Mouse (Mus musculus) kidney, postnatal 0 days (tissue): ENCODE measurements around the gene Fstl4. TPM values are rescaled to one million over a fixed set of nuclear protein-coding genes. Genes with fewer than 3 reads are reported as not detected.

Source experiments
- ATAC-seq: fragments of 200-750 bp; cut with Nextera tagmentation; replicated peaks from 2 replicates; pipeline ENCODE4 v1.8.0; 2017; ENCODE audit warnings: low read depth, moderate number of reproducible peaks, moderate TSS enrichment, moderate library complexity; ENCODE audit not compliant: low FRiP score
- DNase-seq: peaks from one replicate; pipeline ENCODE4 v3.0.0-alpha.2; 2016; ENCODE audit warnings: low spot score
- H3K27ac ChIP-seq: fragments of 300-500 bp; sonication (generic); 2 replicates; pipeline ENCODE4 v1.5.1; 2014; ENCODE audit warnings: mild to moderate bottlenecking
- H3K27me3 ChIP-seq: fragments of 300-500 bp; sonication (generic); 2 replicates; pipeline ENCODE4 v1.6.1; 2014; ENCODE audit warnings: low read length, mixed read lengths; ENCODE audit not compliant: insufficient read depth
- H3K36me3 ChIP-seq: fragments of 300-500 bp; sonication (generic); 2 replicates; pipeline ENCODE4 v1.6.1; 2014; ENCODE audit warnings: low read length, mixed read lengths; ENCODE audit not compliant: insufficient read depth
- H3K4me1 ChIP-seq: fragments of 300-500 bp; sonication (generic); replicated peaks from 2 replicates; pipeline ENCODE4 v1.6.1; 2014; ENCODE audit warnings: antibody characterized with exemption, low read length, mixed read lengths; ENCODE audit not compliant: insufficient read depth
- H3K4me2 ChIP-seq: fragments of 300-500 bp; sonication (generic); 2 replicates; pipeline ENCODE4 v1.6.1; 2014; ENCODE audit warnings: mild to moderate bottlenecking, low read length, moderate library complexity, mixed read lengths
- H3K4me3 ChIP-seq: fragments of 300-500 bp; sonication (generic); replicated peaks from 2 replicates; pipeline ENCODE4 v1.5.1; 2014; ENCODE audit warnings: low read depth, low read length
- H3K9ac ChIP-seq: fragments of 300-500 bp; sonication (generic); 2 replicates; pipeline ENCODE4 v1.6.1; 2014; ENCODE audit warnings: low read depth, low read length
- H3K9me3 ChIP-seq: fragments of 300-500 bp; sonication (generic); replicated peaks from 2 replicates; pipeline ENCODE4 v1.6.1; 2016; ENCODE audit warnings: low read length, inconsistent platforms, mixed read lengths
- CTCF ChIP-seq: IDR thresholded peaks from 2 replicates; pipeline ENCODE4 v1.5.1; 2016; ENCODE audit warnings: antibody characterized with exemption, low read depth, mild to moderate bottlenecking, moderate library complexity
- WGBS: fragments of 180-500 bp; shearing (Covaris S2); extraction: QIAGEN DNeasy Blood & Tissue Kit; methylation state at CpG from one replicate; pipeline ENCODE4 v1.1.7; 2014; 5-methylcytosine and 5-hydroxymethylcytosine counted together
- polyA plus RNA-seq: library from polyadenylated mRNA; unstranded; fragments of >200 nt; fragmentation: Nextera tagmentation; extraction: Ambion mirVana; gene quantifications from 2 replicates; pipeline ENCODE4 v1.2.1, GENCODE M21; 2015

The Fstl4 gene
- polyA plus RNA-seq, 1 experiment from 2014 or later, result 0.47 TPM

GRCm38 (mm10) chr11:52939336-52940070 is 175.1 kb downstream of the Fstl4 start:
- Histone ChIP-seq H3K9me3 (no peaks in the 10 kb centered on the region), H3K27me3 (no peaks in the 10 kb centered on the region), H3K9ac (no peak overlapping the region), H3K27ac (no peak overlapping the region), H3K4me2 (no peak overlapping the region), H3K4me1 (no peaks in the 10 kb centered on the region), H3K36me3 (no peaks in the 10 kb centered on the region), H3K4me3 (no peak overlapping the region)
- ATAC-seq (no peak), DNase-seq (no peak)
- 45% methylated on average over 12 of the region's 12 CpGs for WGBS
- no peak for TF ChIP-seq CTCF

GRCm38 (mm10) chr11:52942967-52943366 is 178.5 kb downstream of the Fstl4 start:
- TF ChIP-seq CTCF, result no peak
- no peak overlapping the region for H3K4me2 ChIP-seq
- 65% methylated on average over 6 of the region's 6 CpGs for WGBS
- H3K9ac ChIP-seq, result no peak overlapping the region
- ATAC-seq (no peak), DNase-seq (no peak)
- H3K27me3 ChIP-seq, result no peaks in the 10 kb centered on the region
- H3K27ac ChIP-seq, result no peak overlapping the region
- H3K9me3 ChIP-seq, result no peaks in the 10 kb centered on the region
- H3K4me3 ChIP-seq, result no peak overlapping the region
- no peaks in the 10 kb centered on the region for H3K36me3 ChIP-seq
- no peaks in the 10 kb centered on the region for H3K4me1 ChIP-seq

GRCm38 (mm10) chr11:52954995-52955394 is 190.6 kb downstream of the Fstl4 start:
- H3K4me1 ChIP-seq, result no peaks in the 10 kb centered on the region
- H3K4me2 ChIP-seq, result no peak overlapping the region
- no peaks in the 10 kb centered on the region for H3K36me3 ChIP-seq
- H3K27me3 ChIP-seq, result no peaks in the 10 kb centered on the region
- TF ChIP-seq CTCF, result no peak
- H3K9me3 ChIP-seq, result no peaks in the 10 kb centered on the region
- DNase-seq, result no peak
- no peak overlapping the region for H3K9ac ChIP-seq
- no peak for ATAC-seq
- no peak overlapping the region for H3K27ac ChIP-seq
- WGBS, result 88% methylated on average over 3 of the region's 3 CpGs
- H3K4me3 ChIP-seq, result no peak overlapping the region

GRCm38 (mm10) chr11:52968809-52969208 is 204.4 kb downstream of the Fstl4 start:
- no peaks in the 10 kb centered on the region for H3K4me1 ChIP-seq
- ATAC-seq (no peak), DNase-seq (no peak)
- H3K27ac ChIP-seq, result no peak overlapping the region
- H3K9ac ChIP-seq, result no peak overlapping the region
- H3K4me2 ChIP-seq, result no peak overlapping the region
- no peaks in the 10 kb centered on the region for H3K9me3 ChIP-seq
- no peak for TF ChIP-seq CTCF
- WGBS, result 45% methylated on average over 9 of the region's 9 CpGs
- no peak overlapping the region for H3K4me3 ChIP-seq
- H3K27me3 ChIP-seq, result no peaks in the 10 kb centered on the region
- no peaks in the 10 kb centered on the region for H3K36me3 ChIP-seq

- H3K4me1 ChIP-seq, result no peaks in the 10 kb centered on the region
- DNase-seq, result no peak
- no peak for ATAC-seq
- no peak overlapping the region for H3K9ac ChIP-seq
- H3K27me3 ChIP-seq, result no peaks in the 10 kb centered on the region
- no peaks in the 10 kb centered on the region for H3K9me3 ChIP-seq
- H3K27ac ChIP-seq, result no peak overlapping the region
- H3K36me3 ChIP-seq, result no peaks in the 10 kb centered on the region
- 80% methylated on average over 6 of the region's 6 CpGs for WGBS
- H3K4me2 ChIP-seq, result no peak overlapping the region
- H3K4me3 ChIP-seq, result no peak overlapping the region
- TF ChIP-seq CTCF, result no peak
Measured at GRCm38 (mm10) chr11:52970396-52970795, 206.0 kb downstream of the Fstl4 start.

GRCm38 (mm10) chr11:52986986-52987385 is 222.6 kb downstream of the Fstl4 start:
- WGBS, result 87% methylated on average over 8 of the region's 8 CpGs
- DNase-seq (no peak), ATAC-seq (no peak)
- no peaks in the 10 kb centered on the region for H3K9me3 ChIP-seq
- H3K27ac ChIP-seq, result no peak overlapping the region
- TF ChIP-seq CTCF, result no peak
- no peak overlapping the region for H3K4me3 ChIP-seq
- no peak overlapping the region for H3K9ac ChIP-seq
- H3K4me1 ChIP-seq, result no peaks in the 10 kb centered on the region
- H3K4me2 ChIP-seq, result no peak overlapping the region
- H3K27me3 ChIP-seq, result no peaks in the 10 kb centered on the region
- H3K36me3 ChIP-seq, result no peaks in the 10 kb centered on the region

- Histone ChIP-seq H3K27me3 (no peaks in the 10 kb centered on the region), H3K4me1 (no peaks in the 10 kb centered on the region), H3K4me2 (no peak overlapping the region), H3K27ac (no peak overlapping the region), H3K9ac (no peak overlapping the region), H3K36me3 (no peaks in the 10 kb centered on the region), H3K4me3 (no peak overlapping the region), H3K9me3 (no peaks in the 10 kb centered on the region)
- DNase-seq (no peak), ATAC-seq (no peak)
- TF ChIP-seq CTCF, result no peak
- WGBS, result 88% methylated on average over 5 of the region's 5 CpGs
Measured at GRCm38 (mm10) chr11:52994688-52995087, 230.3 kb downstream of the Fstl4 start.
